Mouse (Mus musculus) liver, adult 2 months (tissue): ENCODE results near the gene Gm49342.
"Not testable (repeated sequence)": the region's sequence is repeated elsewhere in the genome, so short reads cannot be mapped to it uniquely, and the experiment has no call there.

Experiments
- CTCF ChIP-seq: fragments of 200-500 bp; IDR thresholded peaks from 2 replicates; pipeline ENCODE4 v1.5.1; 2011; ENCODE audit warnings: low read depth, low read length, control low read depth
- POLR2A ChIP-seq: fragments of 200-500 bp; IDR thresholded peaks from 2 replicates; pipeline ENCODE4 v1.6.1; 2011; ENCODE audit warnings: low read length, control low read depth; ENCODE audit not compliant: insufficient read depth; ENCODE audit errors: extremely low read depth

DNA sequence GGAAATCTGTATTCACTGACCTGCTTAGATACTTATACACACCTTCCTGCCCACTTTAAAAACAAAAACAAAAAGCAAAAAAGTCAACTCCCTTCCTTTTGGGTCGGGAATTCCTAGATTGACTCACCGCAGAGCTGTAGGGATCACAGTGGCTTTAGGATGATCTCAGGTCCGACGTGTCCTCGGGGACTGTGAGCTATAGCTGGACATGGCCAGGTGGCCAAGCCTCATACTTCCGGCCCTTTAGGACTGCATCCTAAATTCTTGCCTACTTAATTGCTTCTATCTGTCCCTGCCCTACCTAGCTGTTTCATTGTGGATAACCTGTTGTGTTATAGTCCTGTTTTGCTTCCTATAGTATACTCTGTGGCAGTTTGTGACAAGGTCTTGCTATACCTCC lies 764 bp downstream of the Gm49342 start:
- TF ChIP-seq CTCF, POLR2A: not testable (repeated sequence)
